Mouse (Mus musculus) thymus, adult 2 months (tissue): Measurements from ENCODE around the gene Borcs6.

Experiments used
- CTCF ChIP-seq: fragments of 200-500 bp; IDR thresholded peaks from 2 replicates; pipeline ENCODE4 v1.5.1; 2012; ENCODE audit warnings: mild to moderate bottlenecking, control low read depth, low read length, moderate library complexity, borderline replicate concordance; ENCODE audit not compliant: control insufficient read depth, poor library complexity, insufficient read depth; ENCODE audit errors: extremely low read depth
- POLR2A ChIP-seq: fragments of 200-500 bp; IDR thresholded peaks from 2 replicates; pipeline ENCODE4 v1.6.1; 2012; ENCODE audit warnings: mild to moderate bottlenecking, low read length, control low read depth, moderate library complexity; ENCODE audit not compliant: control insufficient read depth, poor library complexity, insufficient read depth; ENCODE audit errors: extremely low read depth

- TF ChIP-seq CTCF: no peak
- TF ChIP-seq POLR2A: no peak
Observed at GRCm38 (mm10) chr11:69052824-69053421, 6.6 kb upstream of the Borcs6 start.
